21 mouse cellular contexts compared by ENCODE assay signal in genomic region chr8:89175631-89176030, GRCm38 (mm10).
DNase-seq lines count a peak whose midpoint lies in the region; ATAC-seq and TF ChIP-seq lines count a peak whose summit lies in the region.
"Had no signal": no experiment of that assay in that cellular context is flagged by ENCODE, and none has a peak within 500 bp of the region (broad histone marks: within the 10 kb centered on the region; RNA-seq: fewer than 3 reads in every experiment).

No protein-coding gene starts in this region.

- no peak overlapping the region for H3K27ac ChIP-seq in forebrain, postnatal 0 days (ENCODE audit: low read depth, low read length)
- H3K27ac ChIP-seq in forebrain, embryonic 13.5 days = no peak overlapping the region
- no peak overlapping the region for H3K27ac ChIP-seq in hindbrain, postnatal 0 days
- H3K27ac ChIP-seq in hindbrain, embryonic 12.5 days = no peak overlapping the region
- H3K27ac ChIP-seq: embryonic facial prominence, embryonic 10.5 days; heart, embryonic 13.5 days; liver, embryonic 12.5 days; midbrain, embryonic 15.5 days; neural tube, embryonic 13.5 days had no signal

- H3K4me2 ChIP-seq in forebrain, postnatal 0 days (ENCODE audit: low read depth) = no peak overlapping the region
- no peak overlapping the region for H3K4me2 ChIP-seq in forebrain, embryonic 13.5 days
- no peak overlapping the region for H3K4me2 ChIP-seq in hindbrain, postnatal 0 days (ENCODE audit: low read depth, low read length)
- no peak overlapping the region for H3K4me2 ChIP-seq in hindbrain, embryonic 12.5 days (replicated peaks)
- H3K4me2 ChIP-seq: heart, embryonic 13.5 days; liver, embryonic 12.5 days; midbrain, embryonic 15.5 days; neural tube, embryonic 13.5 days had no signal

- no peak overlapping the region for H3K9ac ChIP-seq in forebrain, postnatal 0 days
- H3K9ac ChIP-seq in forebrain, embryonic 13.5 days = no peak overlapping the region
- no peak overlapping the region for H3K9ac ChIP-seq in hindbrain, postnatal 0 days (replicated peaks; ENCODE audit: low read length)
- no peak overlapping the region for H3K9ac ChIP-seq in hindbrain, embryonic 12.5 days
- H3K9ac ChIP-seq: heart, embryonic 13.5 days; liver, embryonic 12.5 days; midbrain, embryonic 15.5 days; neural tube, embryonic 13.5 days had no signal

- no peak overlapping the region for H3K4me3 ChIP-seq in forebrain, postnatal 0 days (ENCODE audit: low read depth, low read length)
- H3K4me3 ChIP-seq in forebrain, embryonic 13.5 days = no peak overlapping the region
- H3K4me3 ChIP-seq in hindbrain, postnatal 0 days (ENCODE audit: low read length) = no peak overlapping the region
- no peak overlapping the region for H3K4me3 ChIP-seq in hindbrain, embryonic 12.5 days
- H3K4me3 ChIP-seq in G1E (ENCODE audit: low read depth, low read length) = 0 out of 2 replicates have a peak overlapping the region, but pooled peaks have one; percentile 17
- H3K4me3 ChIP-seq: embryonic facial prominence, embryonic 10.5 days; heart, embryonic 13.5 days; liver, embryonic 12.5 days; midbrain, embryonic 15.5 days; myocyte; neural tube, embryonic 13.5 days had no signal

- peak; percentile 7 for DNase-seq in adrenal gland, postnatal 14 days
- no peak for DNase-seq in adrenal gland, postnatal 25 days
- DNase-seq in forebrain, postnatal 0 days = peak; percentile 17
- DNase-seq in hindbrain, postnatal 0 days (ENCODE audit: low spot score) = peak; percentile 40
- DNase-seq in G1E (ENCODE audit: low spot score) = no peak
- no peak for DNase-seq in spleen, postnatal 14 days (ENCODE audit: low spot score in 2 of 2)
- DNase-seq: gastrocnemius, postnatal 36 days; kidney, adult 9 months; kidney, postnatal 14 days; lung, adult 2 months; thymus, postnatal 25 days had no signal

- WGBS in forebrain, postnatal 0 days = 61% methylated on average over 7 of the region's 7 CpGs
- 90% methylated on average over 7 of the region's 7 CpGs for WGBS in forebrain, embryonic 13.5 days
- WGBS in hindbrain, postnatal 0 days = 65% methylated on average over 7 of the region's 7 CpGs
- WGBS in hindbrain, embryonic 12.5 days = 95% methylated on average over 7 of the region's 7 CpGs

- H3K36me3 ChIP-seq in forebrain, postnatal 0 days (ENCODE audit: insufficient read depth) = no peaks in the 10 kb centered on the region
- H3K36me3 ChIP-seq in forebrain, embryonic 13.5 days (ENCODE audit: poor library complexity, severe bottlenecking) = no peaks in the 10 kb centered on the region
- no peaks in the 10 kb centered on the region for H3K36me3 ChIP-seq in hindbrain, postnatal 0 days (ENCODE audit: insufficient read depth, low read length)
- no peaks in the 10 kb centered on the region for H3K36me3 ChIP-seq in hindbrain, embryonic 12.5 days
- H3K36me3 ChIP-seq in G1E (replicated peaks) = no peaks in the 10 kb centered on the region
- H3K36me3 ChIP-seq: embryonic facial prominence, embryonic 10.5 days; heart, embryonic 13.5 days; liver, embryonic 12.5 days; midbrain, embryonic 15.5 days; neural tube, embryonic 13.5 days had no signal

- H3K4me1 ChIP-seq in forebrain, postnatal 0 days (ENCODE audit: insufficient read depth) = no peaks in the 10 kb centered on the region
- H3K4me1 ChIP-seq in forebrain, embryonic 13.5 days = no peaks in the 10 kb centered on the region
- H3K4me1 ChIP-seq in hindbrain, postnatal 0 days (ENCODE audit: insufficient read depth, low read length) = no peaks in the 10 kb centered on the region
- no peaks in the 10 kb centered on the region for H3K4me1 ChIP-seq in hindbrain, embryonic 12.5 days
- H3K4me1 ChIP-seq in G1E (ENCODE audit: insufficient read depth, low read depth, low read length) = no peaks in the 10 kb centered on the region
- H3K4me1 ChIP-seq: embryonic facial prominence, embryonic 10.5 days; heart, embryonic 13.5 days; liver, embryonic 12.5 days; midbrain, embryonic 15.5 days; neural tube, embryonic 13.5 days had no signal

- H3K27me3 ChIP-seq in forebrain, postnatal 0 days (ENCODE audit: insufficient read depth, low read length) = no peaks in the 10 kb centered on the region
- H3K27me3 ChIP-seq in forebrain, embryonic 13.5 days = no peaks in the 10 kb centered on the region
- H3K27me3 ChIP-seq in hindbrain, postnatal 0 days (ENCODE audit: insufficient read depth, low read length) = no peaks in the 10 kb centered on the region
- H3K27me3 ChIP-seq in hindbrain, embryonic 12.5 days = no peaks in the 10 kb centered on the region
- H3K27me3 ChIP-seq in G1E (ENCODE audit: insufficient read depth, low read length) = no peaks in the 10 kb centered on the region
- H3K27me3 ChIP-seq: liver, embryonic 12.5 days; midbrain, embryonic 15.5 days; neural tube, embryonic 13.5 days had no signal

- no peak for ATAC-seq in forebrain, postnatal 0 days
- ATAC-seq in forebrain, embryonic 13.5 days = no peak
- no peak for ATAC-seq in hindbrain, postnatal 0 days
- no peak for ATAC-seq in hindbrain, embryonic 12.5 days (ENCODE audit: low FRiP score)
- ATAC-seq in G1E (ENCODE audit: extremely low read depth, insufficient number of reproducible peaks, low FRiP score, poor library complexity, severe bottlenecking) = no peak
- ATAC-seq: hindbrain, embryonic 16.5 days; intestine, embryonic 16.5 days; liver, embryonic 12.5 days; midbrain, embryonic 15.5 days had no signal

- no peaks in the 10 kb centered on the region for H3K9me3 ChIP-seq in forebrain, postnatal 0 days (ENCODE audit: low read length)
- H3K9me3 ChIP-seq in forebrain, embryonic 13.5 days (replicated peaks) = no peaks in the 10 kb centered on the region
- no peaks in the 10 kb centered on the region for H3K9me3 ChIP-seq in hindbrain, postnatal 0 days (ENCODE audit: low read length)
- H3K9me3 ChIP-seq in hindbrain, embryonic 12.5 days (replicated peaks) = no peaks in the 10 kb centered on the region
- peaks cover 71% of the 10 kb centered on the region for H3K9me3 ChIP-seq in G1E (replicated peaks)
- H3K9me3 ChIP-seq: embryonic facial prominence, embryonic 10.5 days; liver, embryonic 12.5 days; midbrain, embryonic 15.5 days; neural tube, embryonic 13.5 days had no signal

- TF ChIP-seq CTCF in forebrain, postnatal 0 days (IDR thresholded peaks at IDR 0.05; ENCODE audit: low read depth) = no peak
- TF ChIP-seq CTCF in hindbrain, postnatal 0 days (IDR thresholded peaks at IDR 0.05; ENCODE audit: low read depth) = no peak
- no peak for TF ChIP-seq CTCF in G1E (IDR thresholded peaks at IDR 0.05; ENCODE audit: low read depth, low read length)

Comparison
In these comparisons a context has a peak if more than half of its experiments do, and no peak if none do; other contexts are left out.
1. DNase-seq: peak in adrenal gland, postnatal 14 days (single experiment), forebrain, postnatal 0 days (single experiment) and hindbrain, postnatal 0 days (single experiment); none in adrenal gland, postnatal 25 days (single experiment), G1E (single experiment) and spleen, postnatal 14 days (0 of 2).